Mouse (Mus musculus) CD4-positive, CD25-positive, alpha-beta regulatory T cell, adult 2 months (primary cell): ENCODE results near the gene Cenpo.

Experiments
- DNase-seq: peaks from one replicate; pipeline ENCODE4 v3.0.0-alpha.2; 2012; ENCODE audit warnings: low read depth, low spot score

Cenpo gene

GRCm38 (mm10) chr12:4150936-4151335 lies 83.2 kb downstream of the Cenpo start:
- no peak for DNase-seq
